Mouse (Mus musculus): ENCODE data around the gene St6galnac3.

DNA sequence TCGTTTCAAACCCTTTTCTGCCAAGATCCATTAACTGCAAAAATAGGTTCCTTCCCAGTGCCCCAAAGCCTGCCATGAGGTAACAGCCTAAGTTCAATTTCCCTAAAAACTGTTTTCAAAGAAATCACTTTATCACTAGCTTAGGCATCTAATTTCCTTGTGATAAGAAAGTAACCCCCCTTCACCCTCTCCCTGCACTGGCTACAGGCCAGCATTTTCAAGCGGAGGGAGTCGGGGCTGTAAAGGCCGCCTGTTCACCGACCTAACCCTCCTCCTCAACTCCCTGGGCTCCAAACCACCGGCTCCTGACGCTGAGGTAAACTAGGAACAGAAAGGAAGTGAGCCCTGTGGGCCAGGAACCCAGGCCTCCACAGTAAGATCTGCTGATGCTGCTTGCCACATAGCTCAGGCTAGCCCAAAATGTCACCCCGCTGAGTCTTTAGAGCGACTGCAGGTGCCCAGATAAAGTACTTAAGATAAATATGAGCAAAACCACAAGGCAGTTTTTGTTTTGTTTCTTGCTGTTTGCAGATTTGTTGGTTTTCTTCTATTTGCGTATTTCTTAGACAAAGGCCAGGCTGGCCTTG, 61.0 kb downstream of the St6galnac3 start:
- TF ChIP-seq CTCF (IDR thresholded peaks at IDR 0.05; ENCODE audit: low read depth, low read length) (no peak), POLR2A (IDR thresholded peaks at IDR 0.05; ENCODE audit: borderline replicate concordance, low read depth, low read length) (no peak)
